Comparison of ENCODE assay signal across 12 mouse cellular contexts in genomic region chr4:153830491-153830890, GRCm38 (mm10).
"Had no signal": no experiment of that assay in that cellular context is flagged by ENCODE, and none has a peak within 500 bp of the region (broad histone marks: within the 10 kb centered on the region; RNA-seq: fewer than 3 reads in every experiment).

No protein-coding gene starts in this region.

- H3K27me3 ChIP-seq: neural tube, embryonic 12.5 days had no signal

- DNase-seq: lung, adult 18-20 months; lung, embryonic 14.5 days; lung, postnatal 10 days; lung, postnatal 4 days; midbrain, embryonic 14.5 days; right cerebral cortex, postnatal 14 days; thymus, adult 18-20 months; thymus, postnatal 14 days; thymus, postnatal 36 days had no signal

- H3K9me3 ChIP-seq: midbrain, embryonic 12.5 days; neural tube, embryonic 12.5 days had no signal

- H3K4me1 ChIP-seq: midbrain, embryonic 12.5 days; neural tube, embryonic 12.5 days had no signal

- H3K36me3 ChIP-seq: midbrain, embryonic 10.5 days; midbrain, embryonic 12.5 days; neural tube, embryonic 12.5 days had no signal

- H3K9ac ChIP-seq: lung, embryonic 14.5 days; midbrain, embryonic 12.5 days; neural tube, embryonic 12.5 days had no signal

- H3K27ac ChIP-seq: midbrain, embryonic 10.5 days; midbrain, embryonic 12.5 days; neural tube, embryonic 12.5 days had no signal

- H3K4me3 ChIP-seq: midbrain, embryonic 10.5 days; midbrain, embryonic 12.5 days; neural tube, embryonic 12.5 days had no signal
